Mouse (Mus musculus): ENCODE data around the gene Carmil1. TPM values are rescaled to one million over a fixed set of nuclear protein-coding genes. Genes with fewer than 3 reads are reported as not detected.
A peak's percentile ranks its signal among the peaks of the same experiment; 100 is the strongest.

The Carmil1 gene
- total and polyA plus RNA-seq, 2 experiments, result 2.9 to 7.7 TPM

GRCm38 (mm10) chr13:24104016-24104415 lies 176.6 kb downstream of the Carmil1 start:
- no peak for TF ChIP-seq CTCF (IDR thresholded peaks at IDR 0.05; ENCODE audit: low read depth, low read length)
- no peak for TF ChIP-seq POLR2A (IDR thresholded peaks at IDR 0.05; ENCODE audit: extremely low read depth, insufficient read depth, low read length)
- peak; percentile 14 for DNase-seq (ENCODE audit: extremely low read depth, low read depth, low spot score)
- no peaks in the 10 kb centered on the region for H3K27me3 ChIP-seq (ENCODE audit: control insufficient read depth, insufficient read depth, low read length)
- no peak overlapping the region for H3K27ac ChIP-seq (replicated peaks; ENCODE audit: insufficient read depth, low read depth, low read length)
- H3K4me3 ChIP-seq (ENCODE audit: insufficient read depth, low read depth, low read length), result no peak overlapping the region
- no peak overlapping the region for H3K9ac ChIP-seq (ENCODE audit: low read depth, low read length)
- H3K79me2 ChIP-seq (ENCODE audit: control insufficient read depth, insufficient read depth, low read length), result no peaks in the 10 kb centered on the region
- H3K4me1 ChIP-seq (ENCODE audit: control insufficient read depth, insufficient read depth, low read length), result peaks cover 4% of the 10 kb centered on the region; the same call in 1 of the 2 replicates
- 70% methylated on average over 4 of the region's 4 CpGs for WGBS
- H3K36me3 ChIP-seq (ENCODE audit: control insufficient read depth, insufficient read depth, low read length), result peaks cover 31% of the 10 kb centered on the region

- no peak overlapping the region for H3K4me3 ChIP-seq (ENCODE audit: insufficient read depth, low read depth, low read length)
- DNase-seq (ENCODE audit: extremely low read depth, low read depth, low spot score), result no peak
- TF ChIP-seq CTCF (IDR thresholded peaks at IDR 0.05; ENCODE audit: low read depth, low read length) (no peak), POLR2A (IDR thresholded peaks at IDR 0.05; ENCODE audit: extremely low read depth, insufficient read depth, low read length) (no peak)
- H3K36me3 ChIP-seq (ENCODE audit: control insufficient read depth, insufficient read depth, low read length), result peaks cover 34% of the 10 kb centered on the region
- WGBS, result 88% methylated on average over 2 of the region's 2 CpGs
- no peak overlapping the region for H3K9ac ChIP-seq (ENCODE audit: low read depth, low read length)
- H3K79me2 ChIP-seq (ENCODE audit: control insufficient read depth, insufficient read depth, low read length), result no peaks in the 10 kb centered on the region
- H3K27me3 ChIP-seq (ENCODE audit: control insufficient read depth, insufficient read depth, low read length), result no peaks in the 10 kb centered on the region
- no peak overlapping the region for H3K27ac ChIP-seq (replicated peaks; ENCODE audit: insufficient read depth, low read depth, low read length)
- peaks cover 4% of the 10 kb centered on the region; the same call in 1 of the 2 replicates for H3K4me1 ChIP-seq (ENCODE audit: control insufficient read depth, insufficient read depth, low read length)
Measured at GRCm38 (mm10) chr13:24103152-24103551, 177.4 kb downstream of the Carmil1 start.

GRCm38 (mm10) chr13:24102256-24102655 lies 178.3 kb downstream of the Carmil1 start:
- Histone ChIP-seq H3K27me3 (ENCODE audit: control insufficient read depth, insufficient read depth, low read length) (no peaks in the 10 kb centered on the region), H3K27ac (replicated peaks; ENCODE audit: insufficient read depth, low read depth, low read length) (no peak overlapping the region), H3K4me3 (ENCODE audit: insufficient read depth, low read depth, low read length) (no peak overlapping the region), H3K4me1 (ENCODE audit: control insufficient read depth, insufficient read depth, low read length) (0 out of 2 replicates have a peak, but pooled peaks cover under 1% of the 10 kb centered on the region), H3K79me2 (ENCODE audit: control insufficient read depth, insufficient read depth, low read length) (no peaks in the 10 kb centered on the region), H3K36me3 (ENCODE audit: control insufficient read depth, insufficient read depth, low read length) (peaks cover 38% of the 10 kb centered on the region), H3K9ac (ENCODE audit: low read depth, low read length) (no peak overlapping the region)
- WGBS, result 95% methylated on average over 4 of the region's 4 CpGs
- DNase-seq (ENCODE audit: extremely low read depth, low read depth, low spot score), result no peak
- TF ChIP-seq POLR2A (IDR thresholded peaks at IDR 0.05; ENCODE audit: extremely low read depth, insufficient read depth, low read length), result no peak
- no peak for TF ChIP-seq CTCF (IDR thresholded peaks at IDR 0.05; ENCODE audit: low read depth, low read length)

- H3K27me3 ChIP-seq (ENCODE audit: control insufficient read depth, insufficient read depth, low read length), result no peaks in the 10 kb centered on the region
- no peak overlapping the region for H3K9ac ChIP-seq (ENCODE audit: low read depth, low read length)
- no peak overlapping the region for H3K27ac ChIP-seq (replicated peaks; ENCODE audit: insufficient read depth, low read depth, low read length)
- no peaks in the 10 kb centered on the region for H3K4me1 ChIP-seq (ENCODE audit: control insufficient read depth, insufficient read depth, low read length)
- H3K79me2 ChIP-seq (ENCODE audit: control insufficient read depth, insufficient read depth, low read length), result no peaks in the 10 kb centered on the region
- DNase-seq (ENCODE audit: extremely low read depth, low read depth, low spot score), result no peak
- WGBS, result 78% methylated on average over 11 of the region's 11 CpGs
- TF ChIP-seq POLR2A (IDR thresholded peaks at IDR 0.05; ENCODE audit: extremely low read depth, insufficient read depth, low read length) (no peak), CTCF (IDR thresholded peaks at IDR 0.05; ENCODE audit: low read depth, low read length) (no peak)
- no peak overlapping the region for H3K4me3 ChIP-seq (ENCODE audit: insufficient read depth, low read depth, low read length)
- peaks cover 38% of the 10 kb centered on the region for H3K36me3 ChIP-seq (ENCODE audit: control insufficient read depth, insufficient read depth, low read length)
Measured at GRCm38 (mm10) chr13:24101157-24102130, 179.2 kb downstream of the Carmil1 start.

GRCm38 (mm10) chr13:24100516-24101094 lies 180.0 kb downstream of the Carmil1 start:
- no peaks in the 10 kb centered on the region for H3K4me1 ChIP-seq (ENCODE audit: control insufficient read depth, insufficient read depth, low read length)
- H3K9ac ChIP-seq (ENCODE audit: low read depth, low read length), result no peak overlapping the region
- no peaks in the 10 kb centered on the region for H3K27me3 ChIP-seq (ENCODE audit: control insufficient read depth, insufficient read depth, low read length)
- H3K79me2 ChIP-seq (ENCODE audit: control insufficient read depth, insufficient read depth, low read length), result no peaks in the 10 kb centered on the region
- WGBS, result 91% methylated on average over 11 of the region's 11 CpGs
- no peak for DNase-seq (ENCODE audit: extremely low read depth, low read depth, low spot score)
- no peak overlapping the region for H3K4me3 ChIP-seq (ENCODE audit: insufficient read depth, low read depth, low read length)
- TF ChIP-seq CTCF (IDR thresholded peaks at IDR 0.05; ENCODE audit: low read depth, low read length), result no peak
- TF ChIP-seq POLR2A (IDR thresholded peaks at IDR 0.05; ENCODE audit: extremely low read depth, insufficient read depth, low read length), result no peak
- peaks cover 38% of the 10 kb centered on the region for H3K36me3 ChIP-seq (ENCODE audit: control insufficient read depth, insufficient read depth, low read length)
- no peak overlapping the region for H3K27ac ChIP-seq (replicated peaks; ENCODE audit: insufficient read depth, low read depth, low read length)

Measured in liver, adult 2 months (tissue).